Mouse (Mus musculus) layer of hippocampus, adult 2 months (tissue): ENCODE results near the gene Sp1. TPM values are rescaled to one million over a fixed set of nuclear protein-coding genes. Genes with fewer than 3 reads are reported as not detected.

Experiments
- DNase-seq, 2 experiments: peaks; one replicate each; pipeline ENCODE4 v3.0.0; 2022; ENCODE audit warnings: low spot score in 2 of 2
- H3K27ac ChIP-seq: fragments of 200-600 bp; 2 replicates; pipeline ENCODE4 v1.8.1; 2022
- H3K4me3 ChIP-seq: fragments of 200-600 bp; 2 replicates; pipeline ENCODE4 v1.8.1; 2022; ENCODE audit warnings: mild to moderate bottlenecking
- CTCF ChIP-seq: fragments of 200-600 bp; conservative IDR thresholded peaks from 2 replicates; pipeline ENCODE4 v1.8.1; 2022; ENCODE audit warnings: antibody characterized with exemption, mild to moderate bottlenecking, moderate library complexity
- total RNA-seq, 2 experiments: library from RNA; stranded (reverse); gene quantifications; 2 replicates each; pipeline ENCODE4 v1.2.3; 2021

Gene Sp1
- total RNA-seq, 2 experiments from 2014 or later: 23.1 to 33.0 TPM

DNA sequence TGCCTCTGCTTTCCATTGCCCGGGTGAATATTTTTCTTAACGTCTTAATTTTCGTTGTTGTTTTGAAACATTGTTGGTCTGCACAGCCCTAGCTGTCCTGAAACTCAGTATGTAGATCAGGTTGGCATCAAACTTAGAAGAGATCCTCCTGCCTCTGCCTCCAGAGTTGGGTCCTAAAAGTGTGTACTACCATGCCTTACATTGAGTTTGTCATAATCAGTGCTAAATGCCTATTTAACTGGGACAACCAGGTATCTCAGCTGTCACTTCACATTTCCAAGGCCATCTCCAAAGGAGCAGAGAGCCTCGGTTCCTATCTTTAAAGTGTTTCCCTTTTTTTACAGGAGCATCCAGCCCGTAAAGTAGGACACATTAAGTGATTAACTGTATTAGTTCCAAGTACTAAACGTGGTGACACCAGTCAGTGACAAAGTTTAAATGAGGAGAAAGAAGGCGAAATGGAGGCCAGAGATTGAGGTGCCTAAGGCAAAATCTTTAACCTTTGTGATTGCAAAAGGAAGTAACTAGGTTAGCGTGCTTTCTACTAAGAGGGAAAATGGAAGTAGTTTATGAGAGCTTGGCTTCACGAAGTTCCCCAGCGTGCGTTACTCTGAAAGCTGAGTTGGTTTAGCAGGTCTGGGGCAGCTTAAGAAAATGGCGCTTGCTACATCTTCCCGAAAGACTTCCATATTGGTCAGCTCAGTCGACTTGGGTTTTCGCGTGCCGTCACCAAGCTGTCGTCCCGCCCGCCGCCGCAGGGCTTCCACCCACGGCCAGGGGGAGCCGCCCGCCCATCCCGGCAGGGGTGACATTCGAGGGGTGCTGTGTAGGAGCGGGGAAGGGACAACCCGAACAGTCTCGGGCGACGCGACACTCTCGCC lies 1.1 kb upstream of the Sp1 start:
- peak overlapping the region; percentile 97 for H3K27ac ChIP-seq
- TF ChIP-seq CTCF: peak; percentile 80
- H3K4me3 ChIP-seq: peak overlapping the region; percentile 69
- no peak for DNase-seq

DNA sequence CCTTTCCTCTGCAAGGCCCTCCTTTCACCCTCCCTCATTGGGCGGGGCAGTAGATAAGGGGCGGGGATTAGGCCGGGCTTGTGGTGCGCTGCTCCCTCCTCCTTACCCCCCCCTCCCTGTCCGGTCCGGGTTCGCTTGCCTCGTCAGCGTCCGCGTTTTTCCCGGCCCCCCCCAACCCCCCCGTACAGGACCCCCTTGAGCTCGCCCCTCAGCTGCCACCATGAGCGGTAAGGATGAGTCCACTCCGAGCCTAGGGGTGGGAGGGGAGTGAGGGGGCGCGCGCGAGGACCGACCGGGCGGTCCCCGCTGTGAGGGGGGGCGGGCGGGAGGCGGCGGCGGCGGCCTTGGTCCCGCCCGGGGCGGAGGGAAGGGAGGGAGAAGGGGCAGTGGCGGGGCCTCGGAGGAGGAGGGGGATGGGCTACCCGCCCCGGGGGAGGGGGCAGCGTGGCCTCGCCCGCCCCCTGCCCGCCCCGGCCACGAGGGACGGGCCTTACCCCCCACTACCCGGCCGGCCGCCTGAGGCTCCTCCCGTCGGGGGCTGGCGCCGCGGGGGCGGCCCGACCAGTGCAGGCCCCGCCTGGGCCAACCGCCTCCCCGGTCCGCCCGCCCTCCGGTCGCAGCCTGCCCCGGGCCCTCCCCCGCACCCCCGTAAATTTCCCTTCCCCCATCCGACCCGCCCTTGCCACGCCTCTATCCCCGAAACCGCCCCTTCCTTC lies 411 bp downstream of the Sp1 start:
- Histone ChIP-seq H3K27ac (peak overlapping the region; percentile 93), H3K4me3 (peak overlapping the region; percentile 60)
- peak; percentile 61 to 68 for DNase-seq
- no peak for TF ChIP-seq CTCF

- DNase-seq: no peak
- TF ChIP-seq CTCF: no peak
- Histone ChIP-seq H3K4me3 (peak overlapping the region; percentile 60), H3K27ac (peak overlapping the region; percentile 93)
Observed at GRCm38 (mm10) chr15:102406912-102407580, 1.1 kb downstream of the Sp1 start.

- Histone ChIP-seq H3K4me3 (no peak overlapping the region), H3K27ac (peak overlapping the region; percentile 93)
- DNase-seq: no peak
- TF ChIP-seq CTCF: peak; percentile 51
Observed at GRCm38 (mm10) chr15:102407681-102408557, 2.0 kb downstream of the Sp1 start.

- no peak for TF ChIP-seq CTCF
- DNase-seq: no peak
- no peak overlapping the region for H3K4me3 ChIP-seq
- no peak overlapping the region for H3K27ac ChIP-seq
Observed at GRCm38 (mm10) chr15:102408558-102409130, 2.7 kb downstream of the Sp1 start.

GRCm38 (mm10) chr15:102409286-102409685 lies 3.3 kb downstream of the Sp1 start:
- DNase-seq: no peak
- H3K4me3 ChIP-seq: no peak overlapping the region
- TF ChIP-seq CTCF: no peak
- H3K27ac ChIP-seq: no peak overlapping the region

DNA sequence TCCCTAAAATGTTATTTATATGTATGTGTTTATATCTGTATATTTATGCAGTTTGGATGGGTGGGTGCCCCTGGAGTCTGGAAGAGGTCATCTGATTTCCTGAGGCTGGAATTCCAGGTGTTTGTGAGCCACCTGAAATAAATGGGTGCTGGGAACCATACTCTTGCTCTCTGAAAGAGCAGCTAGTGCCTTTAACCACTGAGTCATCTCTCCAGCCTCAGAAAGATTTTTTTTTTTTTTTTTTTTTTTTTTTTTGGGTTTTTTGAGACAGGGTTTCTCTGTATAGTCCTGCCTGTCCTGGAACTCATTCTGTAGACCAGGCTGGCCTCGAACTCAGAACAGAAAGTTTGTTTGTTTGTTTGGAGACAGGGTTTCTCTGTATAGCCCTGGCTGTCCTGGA lies 5.1 kb downstream of the Sp1 start:
- no peak for TF ChIP-seq CTCF

GRCm38 (mm10) chr15:102413687-102414086 lies 7.7 kb downstream of the Sp1 start:
- Histone ChIP-seq H3K4me3 (no peak overlapping the region), H3K27ac (no peak overlapping the region)
- DNase-seq: no peak
- TF ChIP-seq CTCF: no peak

More for the DNA sequence above, 5.1 kb downstream of the Sp1 start:
- DNase-seq: no peak
- H3K4me3 ChIP-seq: no peak overlapping the region; the same call in 1 of the 2 replicates
- H3K27ac ChIP-seq: no peak overlapping the region

GRCm38 (mm10) chr15:102417524-102417923 lies 11.6 kb downstream of the Sp1 start:
- H3K4me3 ChIP-seq: no peak overlapping the region
- no peak overlapping the region for H3K27ac ChIP-seq
- TF ChIP-seq CTCF: no peak
- no peak for DNase-seq

- no peak for DNase-seq
- Histone ChIP-seq H3K27ac (peak overlapping the region; percentile 1; the same call in 1 of the 2 replicates), H3K4me3 (no peak overlapping the region)
- TF ChIP-seq CTCF: no peak
Observed at GRCm38 (mm10) chr15:102420986-102421385, 15.0 kb downstream of the Sp1 start.

- Histone ChIP-seq H3K4me3 (no peak overlapping the region), H3K27ac (no peak overlapping the region)
- DNase-seq: peak in 1 of 2 experiments; percentile 54
- peak; percentile 88 for TF ChIP-seq CTCF
Observed at GRCm38 (mm10) chr15:102421437-102421836, 15.5 kb downstream of the Sp1 start.
